Mouse (Mus musculus): ENCODE results near the gene Atxn1.

Gene Atxn1

DNA sequence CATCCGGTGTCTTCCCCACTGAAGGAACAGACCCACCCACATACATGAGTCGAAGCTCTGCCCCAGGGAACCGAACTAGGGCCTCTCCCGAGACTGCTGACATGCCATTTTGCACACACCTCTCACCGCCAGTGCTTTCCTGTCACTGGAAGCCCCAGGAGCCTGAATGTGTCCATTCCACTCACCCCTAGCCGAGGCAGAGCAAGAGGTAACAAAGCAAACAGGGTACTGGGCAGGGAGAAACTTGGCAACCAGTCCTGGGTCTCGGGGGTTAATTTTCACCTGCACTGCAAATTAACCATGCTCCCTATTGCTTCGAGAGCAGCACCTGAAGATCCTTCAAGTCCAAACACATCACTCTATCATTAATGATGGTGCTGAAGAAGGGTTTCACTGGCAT is 64.0 kb downstream of the Atxn1 start:
- no peak for DNase-seq (ENCODE audit: low spot score)

DNA sequence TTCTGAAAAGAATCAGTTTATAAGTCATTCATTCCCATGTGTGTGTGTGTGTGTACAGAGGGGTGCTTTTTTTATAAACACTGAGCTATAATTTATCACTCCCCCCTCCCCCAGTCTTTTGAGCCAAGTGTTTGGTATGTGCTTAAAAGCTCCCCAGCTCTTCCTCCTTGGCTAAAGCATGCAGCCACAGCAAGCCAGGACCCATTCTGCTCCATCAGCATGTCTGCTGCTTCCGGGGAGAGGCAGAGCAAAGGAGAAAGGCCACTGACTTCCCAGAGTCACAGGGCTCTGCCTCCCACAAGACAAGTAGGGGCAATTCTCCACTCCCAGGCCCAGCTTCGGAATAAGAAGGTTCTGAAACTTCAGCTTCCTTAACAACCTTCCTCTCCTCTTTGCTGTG is 67.2 kb downstream of the Atxn1 start:
- DNase-seq (ENCODE audit: low spot score), result no peak

DNA sequence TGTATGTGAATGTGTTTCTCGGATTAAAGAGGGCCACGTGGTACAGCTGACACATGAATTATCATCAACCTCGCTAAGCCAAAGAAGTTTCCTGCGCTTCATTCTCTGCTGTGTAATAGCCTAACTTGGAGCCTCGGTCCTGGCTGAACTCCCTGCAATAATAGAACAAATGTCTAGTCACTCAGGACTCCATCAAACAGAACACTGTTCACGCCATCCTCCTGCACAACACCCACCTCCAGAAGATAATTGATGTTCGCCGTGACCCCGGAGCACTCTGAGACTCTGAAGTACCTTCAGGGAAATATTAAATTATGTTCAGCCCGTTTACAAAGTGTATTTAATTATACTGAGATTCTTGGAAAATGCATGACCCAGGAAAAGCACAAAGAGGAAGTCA is 70.0 kb downstream of the Atxn1 start:
- DNase-seq (ENCODE audit: low spot score), result no peak

DNA sequence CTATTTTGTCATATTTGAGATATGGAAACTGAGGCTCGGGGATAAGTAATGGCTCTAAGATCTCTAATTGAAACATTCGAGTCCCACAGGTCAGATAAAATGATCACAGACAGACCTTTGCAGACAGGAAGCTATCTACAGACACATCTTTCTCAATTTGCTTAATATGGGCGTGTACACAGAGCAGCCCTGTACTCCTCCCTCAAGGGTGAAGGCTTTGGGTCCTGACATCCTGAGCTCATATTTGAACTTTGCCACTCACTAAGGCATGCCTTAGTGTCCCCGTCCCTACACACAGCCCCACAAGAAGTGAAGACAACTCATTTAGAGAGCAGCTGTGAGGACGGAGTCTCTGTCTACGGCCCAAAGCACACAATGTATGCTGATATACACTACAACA is 70.6 kb downstream of the Atxn1 start:
- no peak for DNase-seq (ENCODE audit: low spot score)

DNA sequence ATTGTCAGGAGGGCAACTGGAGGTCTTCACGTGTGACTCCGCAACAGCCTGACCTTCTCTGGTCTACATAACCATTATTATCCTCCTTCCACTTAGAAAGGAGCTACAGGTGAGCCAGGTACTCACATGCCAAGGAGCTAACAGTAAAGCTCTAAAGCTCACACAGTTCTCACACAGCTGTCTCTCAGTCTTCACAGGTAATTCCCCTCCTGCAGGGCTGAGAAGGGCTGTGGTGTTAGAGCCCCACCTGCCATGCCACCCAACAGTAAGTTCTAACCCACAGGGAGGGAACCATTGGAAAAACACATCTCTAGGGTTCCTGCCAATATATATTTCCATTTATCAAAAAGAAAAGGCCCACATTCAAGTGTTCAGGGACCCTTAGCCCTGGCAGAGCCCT is 73.7 kb downstream of the Atxn1 start:
- DNase-seq (ENCODE audit: low spot score), result no peak

DNA sequence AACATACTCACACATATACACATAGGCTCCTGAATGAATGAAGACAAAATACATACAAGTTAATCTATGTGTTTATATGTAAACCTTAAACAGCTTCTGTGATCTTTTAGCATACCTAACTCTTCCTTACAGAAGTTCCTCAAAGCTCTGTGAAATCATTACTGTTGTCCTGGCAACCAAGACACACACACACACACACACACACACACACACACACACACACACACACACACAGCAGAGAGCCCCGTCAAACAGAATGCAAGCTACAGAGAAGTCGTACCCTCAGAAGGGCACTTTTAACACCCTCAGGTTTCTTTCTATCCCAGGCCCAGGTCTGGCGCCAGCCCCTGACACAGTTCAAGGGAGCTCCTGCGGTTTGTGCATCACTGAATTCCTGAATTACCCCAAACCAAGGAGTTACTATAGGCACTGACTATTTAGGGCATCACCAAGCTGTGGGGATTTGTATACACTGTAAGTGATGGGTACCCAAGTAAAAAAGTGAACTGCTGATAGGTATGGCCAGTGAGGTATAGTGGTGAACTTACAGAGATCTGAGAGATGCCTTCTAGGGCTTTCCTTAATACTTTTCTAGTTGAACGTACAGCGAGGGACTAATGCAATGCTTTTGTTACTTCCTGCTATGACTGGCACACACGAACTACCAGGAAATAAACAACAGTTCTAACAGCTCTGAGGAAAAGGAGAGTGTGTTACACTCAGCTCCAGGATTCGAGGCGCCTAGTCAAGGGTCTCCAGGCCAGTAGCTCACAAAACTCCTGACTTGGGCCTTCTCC is 75.7 kb downstream of the Atxn1 start:
- no peak for DNase-seq (ENCODE audit: low spot score)

DNA sequence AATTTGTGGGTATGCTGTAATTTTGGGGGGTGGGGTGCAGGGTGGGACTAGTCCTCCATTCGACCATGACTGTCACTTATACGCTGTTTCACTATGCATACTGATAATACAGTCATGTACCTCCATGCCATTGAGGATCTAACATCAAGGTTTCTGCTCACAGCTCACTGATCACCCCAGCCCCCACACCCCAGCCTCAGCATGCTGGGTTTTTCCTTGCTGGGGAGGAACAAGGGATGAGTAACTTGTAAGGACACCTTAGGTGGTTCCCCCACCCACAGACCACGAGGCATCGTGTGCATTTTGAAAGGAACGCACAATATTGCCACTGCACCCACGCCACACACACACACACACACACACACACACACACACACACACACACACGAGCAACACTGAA is 79.9 kb downstream of the Atxn1 start:
- DNase-seq (ENCODE audit: low spot score), result no peak

DNA sequence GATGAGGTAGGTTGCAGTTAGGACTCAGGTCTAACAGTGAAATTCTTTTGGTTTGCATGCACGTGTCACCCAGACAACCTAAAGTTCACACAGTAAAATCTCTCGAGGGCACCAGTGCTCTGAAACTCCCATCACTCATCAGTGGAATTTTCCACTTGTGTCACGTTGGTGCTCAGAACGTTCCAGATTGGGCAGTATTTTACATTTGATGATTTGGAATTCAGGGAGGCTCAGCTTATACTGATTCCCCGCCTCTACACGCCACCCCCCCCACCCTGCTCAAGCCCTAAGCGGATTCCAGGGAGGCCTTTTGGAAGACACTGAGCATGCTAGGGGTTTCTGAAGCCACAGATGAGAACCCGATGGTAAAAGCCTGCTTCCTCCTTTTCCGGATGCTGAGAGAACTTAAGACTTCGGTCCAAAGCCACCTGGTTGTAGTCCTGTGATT is 81.0 kb downstream of the Atxn1 start:
- DNase-seq (ENCODE audit: low spot score), result no peak

DNA sequence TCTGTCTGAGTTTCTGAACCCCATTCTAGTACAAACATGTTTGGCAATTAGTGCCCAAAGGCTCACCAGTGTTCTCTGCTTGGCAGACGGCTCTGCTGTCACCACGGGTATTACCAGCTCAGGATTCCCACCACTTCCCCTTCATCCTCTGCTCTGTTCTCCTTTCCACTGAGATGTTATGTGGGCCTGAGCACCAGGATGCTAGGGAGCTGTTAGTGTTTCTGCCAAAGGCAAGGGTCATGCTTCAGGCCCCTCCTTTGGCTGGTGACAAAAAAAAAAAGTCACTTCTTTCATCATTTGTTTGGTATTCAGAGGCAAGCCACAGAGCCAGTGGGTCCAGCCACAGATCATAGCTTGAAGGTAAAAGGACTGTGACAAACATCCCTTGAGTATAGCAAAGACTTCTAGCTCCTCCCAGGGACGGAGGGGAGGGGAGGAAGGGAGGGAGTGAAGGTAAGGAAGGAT is 81.8 kb downstream of the Atxn1 start:
- no peak for DNase-seq (ENCODE audit: low spot score)

DNA sequence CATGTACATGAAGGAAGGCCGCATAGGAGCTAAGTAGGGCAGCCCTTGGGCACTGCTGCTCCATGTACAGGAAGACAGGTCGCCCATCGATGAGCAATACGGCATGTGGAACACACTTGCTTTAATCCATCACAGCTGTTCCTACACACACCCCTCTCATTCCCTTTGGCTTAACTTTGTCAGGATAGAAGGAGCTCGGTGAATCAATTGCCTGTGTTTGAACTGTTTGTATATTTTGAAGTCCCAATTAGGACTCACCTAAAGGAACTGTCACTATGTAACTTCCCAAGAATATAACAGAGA is 84.3 kb downstream of the Atxn1 start:
- no peak for DNase-seq (ENCODE audit: low spot score)

DNA sequence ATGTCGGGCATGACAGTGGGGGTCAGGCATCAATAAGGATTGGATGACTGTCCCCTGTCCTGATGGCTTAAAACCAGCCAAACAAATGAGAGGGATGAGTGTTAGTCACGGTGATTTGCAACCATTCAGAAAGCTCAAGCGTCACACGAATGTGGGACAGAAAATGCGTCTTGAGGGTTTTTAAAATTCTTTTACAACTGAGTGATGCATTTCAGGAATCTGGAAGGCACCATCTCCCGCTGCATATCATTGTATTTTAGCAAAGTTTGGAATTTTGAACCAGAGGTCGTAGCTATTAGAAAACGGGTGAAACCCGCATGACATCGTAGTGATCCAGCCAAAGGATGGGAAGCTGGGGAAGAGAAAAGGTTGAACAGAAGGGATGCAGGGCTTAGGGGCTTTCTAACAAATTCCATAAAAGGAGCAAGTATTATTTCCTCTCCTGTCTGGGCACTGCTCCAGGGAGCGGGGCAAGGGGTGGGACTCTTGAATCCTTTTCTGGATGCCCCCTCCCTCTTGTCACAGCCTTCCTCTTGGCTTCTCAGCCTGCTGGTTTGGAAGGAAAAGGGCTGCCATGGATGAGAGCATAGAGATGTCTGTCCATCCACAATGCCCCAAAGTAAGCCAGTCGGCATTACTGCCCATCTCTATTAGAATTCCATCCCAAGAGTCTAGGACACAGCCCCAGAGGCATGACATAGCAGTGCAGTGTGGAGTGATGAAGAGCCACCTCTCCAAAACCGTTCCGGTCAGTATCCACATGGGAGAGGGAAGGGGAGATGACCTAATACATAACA is 84.9 kb downstream of the Atxn1 start:
- no peak for DNase-seq (ENCODE audit: low spot score)

DNA sequence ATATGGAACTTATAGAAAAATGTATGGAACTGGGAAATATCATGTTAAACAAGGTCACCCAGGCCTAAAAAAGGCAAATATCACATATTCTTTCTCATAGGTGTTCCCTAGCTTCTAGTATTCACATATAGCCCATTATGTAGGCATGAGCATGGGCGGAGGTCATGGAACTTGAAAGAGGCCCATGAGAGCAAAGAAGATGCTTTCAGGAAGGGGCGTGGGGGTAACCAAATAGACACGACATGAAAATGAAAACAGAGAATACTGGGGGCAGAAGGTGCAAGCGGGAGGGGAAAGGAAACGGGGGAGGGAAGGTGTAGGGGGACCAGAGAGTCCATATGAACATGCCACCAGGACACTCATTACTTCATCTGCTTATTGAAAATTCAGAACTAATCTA is 87.9 kb downstream of the Atxn1 start:
- DNase-seq (ENCODE audit: low spot score), result no peak

DNA sequence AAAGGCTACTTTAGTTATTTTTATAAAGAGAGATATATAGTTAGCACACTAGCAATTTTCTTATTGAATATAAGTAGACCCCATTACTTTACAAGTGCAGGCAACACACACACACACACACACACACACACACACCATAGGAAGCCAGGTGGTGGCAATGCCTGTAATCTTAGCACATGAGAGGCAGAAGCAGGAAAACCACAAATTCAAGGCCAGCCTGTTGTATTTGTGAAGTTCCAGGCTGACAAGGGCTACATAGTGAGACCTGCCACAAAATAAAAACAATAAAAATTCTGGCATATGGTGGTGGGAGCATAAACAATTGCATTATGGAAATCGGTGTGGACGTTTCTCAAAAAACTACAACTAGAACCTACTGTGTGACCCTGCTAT is 88.4 kb downstream of the Atxn1 start:
- DNase-seq (ENCODE audit: low spot score), result no peak

DNA sequence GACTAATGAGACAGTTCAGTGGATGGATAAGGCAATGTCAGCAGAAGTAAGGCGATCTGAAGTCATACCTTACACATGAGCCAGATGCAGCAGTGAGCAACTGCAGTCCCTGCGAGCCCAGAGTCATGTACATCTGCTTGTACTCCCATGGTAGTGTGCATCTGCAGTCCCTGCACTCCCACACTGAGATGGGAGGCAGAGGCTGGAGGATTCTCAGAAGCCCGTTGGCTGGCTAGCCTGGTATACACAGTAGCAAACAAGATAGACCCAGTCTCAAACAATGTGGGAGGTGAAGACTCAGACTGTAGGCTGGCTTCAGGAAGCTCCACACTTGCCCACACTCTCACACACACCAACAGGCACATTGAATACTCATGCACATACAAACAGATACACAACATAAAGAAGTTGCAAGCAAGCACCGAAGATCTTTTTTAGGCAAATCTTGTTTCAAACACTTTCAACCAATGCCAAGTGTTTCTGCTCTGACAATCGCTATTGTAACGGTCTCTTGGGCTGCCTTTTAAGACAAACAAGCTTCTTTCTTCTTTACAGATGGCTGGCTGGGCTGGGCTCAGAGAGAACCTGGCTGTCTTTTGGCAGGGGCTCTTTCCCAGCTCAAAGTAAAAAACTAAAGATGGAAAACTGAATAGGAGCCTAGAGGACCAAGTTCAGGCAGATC is 89.0 kb downstream of the Atxn1 start:
- DNase-seq (ENCODE audit: low spot score), result no peak

DNA sequence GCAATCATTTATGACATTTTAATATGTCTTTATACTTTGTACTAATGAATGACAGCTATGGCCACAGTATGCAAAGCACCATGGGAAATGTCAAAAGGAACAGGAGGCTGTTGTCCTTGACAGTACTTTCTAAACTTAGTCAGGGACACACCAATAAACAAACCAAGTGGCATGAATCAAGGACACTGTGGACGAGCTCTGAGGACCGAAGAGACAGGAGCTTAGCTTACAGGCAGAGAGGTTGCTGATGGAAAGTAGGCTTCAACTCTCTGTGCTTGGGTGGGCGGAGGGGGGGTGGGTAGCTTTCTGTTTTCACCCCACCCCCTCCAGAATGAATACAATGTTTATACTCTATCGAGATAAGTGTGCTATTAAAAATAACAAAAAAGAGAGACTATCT is 90.6 kb downstream of the Atxn1 start:
- DNase-seq (ENCODE audit: low spot score), result no peak

DNA sequence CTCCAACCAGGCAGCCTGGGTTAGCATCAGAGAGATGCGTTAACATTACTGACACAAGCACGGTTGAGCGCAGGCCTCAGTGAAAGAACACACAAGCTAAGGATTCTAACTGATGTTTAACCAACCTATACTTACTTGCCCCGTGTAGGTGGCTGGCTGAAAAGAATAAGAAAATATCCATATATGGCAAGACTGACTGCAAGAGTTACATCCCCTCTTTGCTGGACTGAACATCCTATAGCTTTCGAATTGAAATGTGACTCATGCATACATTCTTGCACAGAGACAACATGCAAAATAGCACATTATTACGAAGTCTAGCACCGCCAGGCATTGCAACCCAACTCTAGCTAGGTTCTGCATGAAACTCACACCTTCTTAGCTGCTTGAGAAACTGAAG is 91.8 kb downstream of the Atxn1 start:
- DNase-seq (ENCODE audit: low spot score), result no peak

DNA sequence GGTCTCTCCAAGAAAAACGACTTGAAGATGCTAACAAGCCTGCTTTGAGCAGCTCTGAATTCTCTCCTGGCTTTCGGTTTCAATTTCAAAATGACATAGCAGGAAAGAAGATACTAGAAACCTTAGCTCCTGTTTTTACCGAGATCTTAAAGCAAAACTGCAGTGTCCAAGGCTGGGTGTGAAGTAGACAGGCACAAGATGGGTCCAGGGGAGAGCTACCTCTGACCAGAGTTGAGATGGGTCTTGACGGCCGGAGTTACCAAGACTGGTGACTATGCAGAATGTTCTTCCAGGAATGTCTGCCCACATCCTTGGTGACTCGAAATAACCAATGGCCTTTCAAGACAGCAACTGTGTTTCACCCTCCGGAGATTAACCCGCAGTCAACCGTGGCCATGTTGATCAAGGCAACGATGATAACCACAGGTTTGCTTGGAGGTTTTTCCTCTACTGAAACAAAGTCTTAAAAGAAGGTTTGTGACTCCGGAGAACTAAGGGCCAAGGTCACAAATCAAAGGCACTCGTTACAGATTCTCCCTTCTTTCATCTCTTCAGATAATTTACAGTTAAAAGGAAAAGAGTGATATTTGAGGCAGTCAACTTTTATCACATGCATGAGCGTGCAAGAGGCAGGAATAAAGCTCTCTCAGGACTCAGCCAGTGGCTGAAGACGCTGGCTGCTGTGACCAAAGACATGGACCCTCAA is 92.6 kb downstream of the Atxn1 start:
- DNase-seq (ENCODE audit: low spot score), result no peak

DNA sequence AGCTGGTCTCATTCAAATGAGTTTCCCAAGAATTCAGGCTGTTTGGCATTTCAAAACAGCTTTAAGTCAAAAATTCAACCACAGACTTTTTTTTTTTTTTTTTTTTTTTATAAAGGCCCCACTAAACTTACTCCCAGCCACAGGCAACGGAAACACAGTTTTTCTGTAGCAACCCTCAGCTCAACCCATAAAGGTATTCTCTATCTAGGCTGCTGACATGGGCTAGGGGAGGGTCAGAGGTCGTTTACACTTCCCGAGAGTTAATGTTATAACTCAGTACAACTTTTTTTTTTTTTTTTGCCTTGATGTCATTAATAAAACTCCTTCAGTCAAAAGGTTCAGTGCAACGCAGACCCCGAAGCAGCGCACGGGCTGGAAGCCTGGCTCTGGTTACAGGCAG is 93.3 kb downstream of the Atxn1 start:
- DNase-seq (ENCODE audit: low spot score), result no peak

DNA sequence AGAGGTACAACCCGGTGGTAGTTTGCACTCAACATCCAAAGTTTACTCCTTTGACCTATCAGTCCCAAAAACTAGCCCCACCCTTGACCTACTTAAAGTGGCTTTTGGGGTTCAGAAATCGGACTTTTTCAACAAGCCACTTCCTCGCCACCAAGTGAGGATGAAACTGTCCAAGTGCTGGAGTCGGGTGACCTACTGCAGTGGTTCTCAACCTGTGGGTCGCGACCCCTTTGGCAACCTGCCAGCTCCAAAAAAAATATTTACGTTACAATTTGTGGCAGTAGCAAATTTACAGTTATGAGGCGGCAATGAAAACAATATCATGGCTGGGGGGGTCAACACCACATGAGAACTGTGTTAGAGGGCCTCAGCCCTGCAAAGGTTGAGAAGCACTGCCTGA is 95.9 kb downstream of the Atxn1 start:
- no peak for DNase-seq (ENCODE audit: low spot score)

DNA sequence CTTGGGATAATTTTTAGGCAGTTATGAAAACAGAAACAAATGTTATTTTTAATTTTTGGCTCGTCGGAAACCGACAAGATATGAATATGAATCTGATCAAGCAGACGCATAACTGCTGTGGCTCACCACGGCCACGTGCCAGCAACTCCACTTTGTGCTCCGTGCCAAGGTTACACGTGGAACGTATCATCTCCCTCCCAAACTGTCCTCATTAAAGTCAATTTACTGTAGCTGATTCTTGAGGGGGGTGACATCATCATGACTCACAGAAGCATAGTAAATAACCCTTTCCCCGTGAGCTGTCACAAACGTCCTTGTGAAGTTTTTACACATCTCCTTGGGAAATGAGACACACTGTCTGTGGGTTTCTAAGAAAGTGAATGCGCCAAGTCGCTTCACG is 97.5 kb downstream of the Atxn1 start:
- DNase-seq (ENCODE audit: low spot score), result no peak

DNA sequence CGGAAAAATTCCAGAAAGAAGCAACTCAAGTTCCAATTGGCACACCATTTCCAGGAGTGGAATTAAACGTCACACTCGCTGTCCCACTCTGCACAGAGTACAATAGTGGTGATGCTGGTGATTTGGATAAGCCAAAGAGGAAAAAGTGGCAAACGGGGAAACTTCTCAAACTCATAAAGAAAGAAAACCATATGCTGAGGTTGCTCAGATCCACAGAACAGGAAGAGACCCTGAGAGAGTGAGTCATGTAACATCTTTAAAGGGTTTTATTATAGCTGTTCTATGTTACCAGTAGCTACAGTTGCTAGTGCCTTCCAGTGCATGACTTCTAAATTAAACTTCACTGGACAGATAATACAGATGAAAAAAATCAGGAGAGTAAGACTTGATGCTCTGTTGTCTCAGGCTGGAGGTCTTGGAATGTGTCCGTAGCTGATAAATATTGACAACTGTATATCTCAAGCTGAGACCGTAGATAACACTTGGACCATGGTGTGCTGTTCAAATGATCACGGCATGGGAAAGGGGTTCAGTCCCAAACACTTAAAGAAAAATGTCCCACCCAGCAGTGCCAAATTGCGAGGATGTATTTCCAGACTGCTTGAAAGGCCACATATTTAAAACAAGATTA is 98.1 kb downstream of the Atxn1 start:
- DNase-seq (ENCODE audit: low spot score), result no peak

DNA sequence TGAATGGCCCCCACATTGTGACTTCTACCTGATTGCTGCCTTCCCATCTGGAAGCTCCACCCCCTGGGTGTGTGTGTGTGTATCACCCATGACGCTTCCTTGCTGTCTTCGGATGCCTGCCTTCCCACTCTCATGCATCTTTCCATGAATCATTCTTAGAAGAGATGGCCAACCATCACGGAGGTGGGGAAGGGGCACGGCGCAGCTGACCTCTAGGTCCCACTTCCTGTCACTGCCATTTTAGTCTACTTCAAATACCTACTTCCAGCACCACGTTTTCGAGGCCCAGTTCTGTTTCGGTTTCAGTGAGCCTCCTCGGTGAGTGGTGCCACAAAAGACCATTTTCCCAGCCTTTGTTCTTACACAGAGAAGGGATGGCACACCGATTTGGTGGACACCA is 99.2 kb downstream of the Atxn1 start:
- DNase-seq (ENCODE audit: low spot score), result no peak

Data from left cerebral cortex, adult 11 months (tissue).